Mouse (Mus musculus): ENCODE measurements around the gene Acer3. TPM values are rescaled to one million over a fixed set of nuclear protein-coding genes. Genes with fewer than 3 reads are reported as not detected.

Gene Acer3
- 1 to 10 TPM; 1.8 to 4.5 (median 2.9) TPM for total RNA-seq (2022)

GRCm38 (mm10) chr7:98321083-98321482 is at the start of gene Acer3:
Acer3 (minus strand) TSS chr7:98321208.
- no peak for DNase-seq (ENCODE audit: low spot score in 2 of 2)

GRCm38 (mm10) chr7:98369762-98370369 is 48.9 kb upstream of the Acer3 start:
- no peak for DNase-seq (ENCODE audit: low spot score in 2 of 2)

DNA sequence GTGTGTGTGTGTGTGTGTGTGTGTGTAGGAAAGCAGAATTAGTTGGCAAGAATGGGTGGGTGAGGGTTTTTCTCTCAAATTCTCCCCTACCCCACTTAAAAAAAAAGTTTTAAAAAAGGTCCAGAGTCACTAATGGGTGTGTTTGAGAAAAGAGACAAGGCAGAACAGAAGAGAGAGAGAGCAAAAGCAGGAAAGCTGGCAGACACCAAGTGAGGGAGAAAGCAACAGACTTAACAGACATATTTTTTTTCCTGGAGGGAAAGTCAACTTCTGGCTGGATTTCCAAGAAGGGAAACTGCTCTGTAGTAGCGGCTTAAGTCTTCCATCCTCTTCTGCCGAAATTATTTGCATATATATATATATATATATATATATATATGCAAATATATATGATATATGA is 40.7 kb upstream of the Acer3 start:
- DNase-seq (ENCODE audit: low spot score in 2 of 2) = no peak

GRCm38 (mm10) chr7:98361063-98361652 is 40.1 kb upstream of the Acer3 start, which contains the start of gene Tsku:
Tsku (minus strand) TSS chr7:98361328.
- DNase-seq (ENCODE audit: low spot score in 2 of 2) = peak; percentile 73 to 83

GRCm38 (mm10) chr7:98360621-98360990 is 39.6 kb upstream of the Acer3 start:
- DNase-seq (ENCODE audit: low spot score in 2 of 2) = no peak

DNA sequence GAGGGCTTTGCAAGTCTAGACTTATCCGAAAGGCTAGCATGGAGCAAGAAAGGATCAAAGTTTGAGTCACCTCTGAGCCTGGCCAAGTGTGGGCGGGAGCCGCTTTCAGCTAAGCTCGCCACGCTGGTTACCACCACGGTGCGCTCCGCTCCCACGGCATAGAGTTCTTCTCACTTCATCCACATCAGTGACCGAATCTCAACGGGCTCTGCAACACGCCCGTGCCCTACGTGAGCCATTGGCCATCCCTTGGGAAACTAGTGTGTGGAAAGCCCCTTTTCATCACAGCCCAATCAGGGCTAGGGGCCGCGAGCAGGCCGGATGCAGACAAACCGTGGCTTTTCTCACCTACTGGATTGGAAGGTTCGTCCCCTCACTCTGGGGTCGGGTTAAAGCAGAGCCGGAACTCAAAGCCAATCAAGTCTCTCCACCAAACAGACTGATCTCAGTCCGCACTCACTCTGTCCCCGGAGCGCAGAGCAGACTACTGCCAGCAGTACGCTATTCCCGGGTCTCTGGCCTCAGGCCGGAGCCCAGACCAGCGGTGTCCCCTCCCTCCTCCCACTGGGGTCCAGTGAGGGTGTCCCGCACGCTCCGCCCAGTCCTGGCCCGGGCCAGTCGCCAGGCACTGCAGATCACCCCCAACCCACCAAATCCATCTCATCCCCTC is 39.1 kb upstream of the Acer3 start:
- peak in 1 of 2 experiments; percentile 27 for DNase-seq (ENCODE audit: low spot score in 2 of 2)

- DNase-seq (ENCODE audit: low spot score in 2 of 2) = no peak
These were observed 37.0 kb upstream of the Acer3 start for GRCm38 (mm10) chr7:98358016-98358415.

- DNase-seq (ENCODE audit: low spot score in 2 of 2) = no peak
These were observed 36.3 kb upstream of the Acer3 start for GRCm38 (mm10) chr7:98357324-98357723.

DNA sequence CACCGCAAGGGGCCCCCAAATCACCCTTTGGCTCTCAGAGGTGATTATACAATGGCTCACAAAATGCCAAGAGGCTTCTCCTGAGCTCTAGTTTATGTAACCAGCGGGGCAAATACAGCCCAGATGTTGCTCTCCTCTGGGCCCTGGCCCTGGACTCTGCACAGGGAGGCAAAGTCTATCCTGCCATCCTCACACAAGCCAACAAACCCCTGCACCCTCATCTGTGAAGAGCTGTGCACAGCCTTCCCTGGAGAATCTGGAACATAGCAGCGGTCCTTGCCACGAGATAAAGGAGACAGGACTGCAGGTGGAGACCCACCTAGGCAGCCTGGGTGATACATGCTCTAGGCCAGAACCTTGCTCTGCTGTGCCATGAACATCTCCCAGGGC is 33.9 kb upstream of the Acer3 start:
- DNase-seq (ENCODE audit: low spot score in 2 of 2) = no peak

- DNase-seq (ENCODE audit: low spot score in 2 of 2) = no peak
These were observed 33.3 kb upstream of the Acer3 start for GRCm38 (mm10) chr7:98354160-98354920.

DNA sequence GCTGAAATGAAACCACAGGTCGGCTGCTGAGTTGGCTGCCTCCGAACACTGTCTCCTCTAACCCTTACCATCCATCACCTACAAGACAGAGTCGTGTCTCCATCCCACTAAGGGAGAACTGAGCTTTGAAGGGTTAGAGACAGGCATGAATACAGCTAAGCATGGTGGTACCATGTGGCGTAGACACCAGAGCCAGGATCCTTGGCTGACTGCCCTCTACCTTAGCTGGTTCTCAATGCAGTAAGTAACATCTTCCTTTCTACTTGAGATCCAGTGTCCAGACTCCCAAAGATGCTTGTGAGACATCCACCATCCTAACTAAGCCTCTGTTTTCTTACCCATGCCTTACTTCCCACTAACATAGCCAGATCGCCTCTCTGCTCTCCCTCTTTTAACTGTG is 32.6 kb upstream of the Acer3 start:
- DNase-seq (ENCODE audit: low spot score in 2 of 2) = no peak

GRCm38 (mm10) chr7:98351523-98351922 is 30.5 kb upstream of the Acer3 start:
- DNase-seq (ENCODE audit: low spot score in 2 of 2) = no peak

GRCm38 (mm10) chr7:98349821-98350220 is 28.8 kb upstream of the Acer3 start:
- no peak for DNase-seq (ENCODE audit: low spot score in 2 of 2)

DNA sequence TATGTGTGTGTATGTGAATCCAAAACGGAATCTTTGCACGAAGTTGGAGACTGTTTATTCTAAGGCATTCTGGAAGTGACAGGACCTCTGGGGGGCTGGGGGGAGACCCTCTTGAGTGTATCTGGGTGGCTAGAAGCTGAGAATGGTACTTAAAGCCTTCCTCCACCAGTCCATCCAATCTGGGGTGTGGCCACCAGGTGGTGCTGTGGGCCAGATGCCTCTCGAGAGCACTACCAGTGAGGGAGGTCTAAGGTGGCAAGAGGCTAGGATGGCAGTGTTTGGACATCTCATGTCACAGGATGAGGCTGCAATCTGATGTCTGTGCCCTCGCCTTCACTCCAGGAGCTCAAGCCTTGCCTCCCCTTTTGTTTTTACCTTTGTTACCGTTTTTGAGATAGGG is 28.1 kb upstream of the Acer3 start:
- peak; percentile 68 to 76 for DNase-seq (ENCODE audit: low spot score in 2 of 2)

DNA sequence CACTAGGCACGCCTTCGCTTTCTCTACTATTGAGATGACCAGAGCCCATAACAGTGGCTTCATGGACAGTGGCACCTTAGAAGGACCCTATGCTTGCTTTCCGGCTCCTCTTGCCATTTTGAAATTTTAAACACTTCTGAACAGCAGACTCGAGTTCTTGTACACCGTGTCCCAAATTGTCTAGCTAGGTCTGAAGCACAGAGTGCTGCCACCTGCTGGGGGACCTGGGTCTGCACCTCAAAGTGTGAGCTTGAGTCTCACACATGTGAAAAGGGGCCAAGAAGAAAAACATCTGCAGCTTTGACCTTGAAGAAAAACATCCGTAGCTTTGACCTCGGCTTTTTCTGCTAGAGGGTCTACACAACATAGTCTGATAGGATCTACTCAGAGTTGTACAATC is 27.0 kb upstream of the Acer3 start:
- DNase-seq (ENCODE audit: low spot score in 2 of 2) = peak in 1 of 2 experiments; percentile 22

GRCm38 (mm10) chr7:98347471-98347870 is 26.5 kb upstream of the Acer3 start:
- no peak for DNase-seq (ENCODE audit: low spot score in 2 of 2)

DNA sequence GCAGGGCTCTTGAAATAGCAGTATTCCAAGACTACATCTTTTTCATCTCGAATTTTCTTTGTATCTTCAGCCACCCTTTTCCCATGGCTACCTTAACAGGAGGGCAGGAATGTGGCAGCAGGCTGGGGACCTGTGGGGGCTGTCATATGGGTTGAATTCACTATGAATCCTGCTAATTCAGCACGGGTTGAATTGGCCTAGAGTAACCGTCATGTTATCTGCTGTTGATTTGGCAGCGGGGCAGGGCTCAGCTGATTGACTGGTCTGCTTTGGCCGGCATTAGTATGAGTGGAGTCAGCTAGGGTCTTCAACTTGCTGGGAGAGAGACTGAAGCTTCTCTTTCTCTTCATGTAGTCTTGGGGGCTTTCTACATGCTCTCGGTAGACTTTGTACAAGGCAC is 24.0 kb upstream of the Acer3 start:
- DNase-seq (ENCODE audit: low spot score in 2 of 2) = no peak

GRCm38 (mm10) chr7:98344361-98344760 is 23.4 kb upstream of the Acer3 start:
- no peak for DNase-seq (ENCODE audit: low spot score in 2 of 2)

DNA sequence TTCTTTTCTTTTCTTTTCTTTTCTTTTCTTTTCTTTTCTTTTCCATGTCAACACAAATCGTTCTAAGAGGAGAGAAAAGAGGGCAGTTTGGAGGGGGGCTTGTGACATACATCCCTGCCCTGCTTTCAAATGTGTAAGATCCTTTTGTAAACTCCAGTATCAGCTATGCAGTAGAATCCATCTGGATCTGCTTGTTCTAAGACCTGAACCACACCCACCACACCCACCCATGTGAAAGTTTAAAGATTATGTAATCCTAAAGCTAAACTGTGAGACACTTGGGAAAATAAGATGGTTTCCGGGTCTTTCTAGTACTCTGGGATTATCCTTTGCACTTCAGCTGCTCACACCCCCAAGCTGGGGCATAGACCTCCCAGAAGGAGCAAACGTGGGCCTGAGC is 21.2 kb upstream of the Acer3 start:
- no peak for DNase-seq (ENCODE audit: low spot score in 2 of 2)

DNA sequence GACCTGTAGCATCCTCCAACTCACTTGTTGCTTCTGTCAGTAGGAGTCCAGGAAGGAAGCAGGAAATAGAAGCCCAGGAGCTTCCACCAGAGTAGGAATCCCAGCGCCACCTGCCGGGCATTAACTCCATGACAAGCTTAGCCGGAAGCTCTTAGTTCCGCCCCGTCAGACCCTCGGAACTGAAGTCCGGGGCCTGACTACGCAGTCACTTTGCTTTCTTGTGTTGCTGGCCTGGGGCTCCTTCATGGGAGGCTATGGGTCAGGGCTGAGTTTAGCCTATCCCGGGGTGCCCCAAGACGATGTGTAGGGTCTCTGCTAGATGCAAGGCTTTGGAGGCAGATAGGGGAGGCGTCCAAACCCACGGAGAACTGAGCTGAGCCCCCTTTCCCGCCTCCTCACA is 20.5 kb upstream of the Acer3 start:
- DNase-seq (ENCODE audit: low spot score in 2 of 2) = peak; percentile 71 to 77

DNA sequence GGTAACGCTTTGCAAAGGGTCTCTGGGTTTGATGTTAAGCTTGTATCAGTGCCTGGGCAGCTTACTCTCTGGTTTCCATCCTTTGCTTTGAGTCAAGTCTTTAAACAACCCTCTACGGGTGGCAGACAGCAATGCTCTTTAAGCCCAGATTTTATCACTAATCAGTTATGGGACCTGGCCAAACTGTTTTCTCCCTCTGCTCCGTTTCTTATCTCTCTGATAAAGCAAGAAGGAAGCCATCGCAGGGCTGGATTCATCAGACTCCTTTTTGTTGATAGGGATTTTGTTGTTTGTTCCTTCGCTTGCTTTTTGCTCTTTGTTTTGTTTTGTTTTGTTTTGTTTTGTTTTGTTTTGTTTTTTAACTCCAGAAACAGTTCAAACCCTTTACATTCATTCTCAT is 19.3 kb upstream of the Acer3 start:
- DNase-seq (ENCODE audit: low spot score in 2 of 2) = no peak

DNA sequence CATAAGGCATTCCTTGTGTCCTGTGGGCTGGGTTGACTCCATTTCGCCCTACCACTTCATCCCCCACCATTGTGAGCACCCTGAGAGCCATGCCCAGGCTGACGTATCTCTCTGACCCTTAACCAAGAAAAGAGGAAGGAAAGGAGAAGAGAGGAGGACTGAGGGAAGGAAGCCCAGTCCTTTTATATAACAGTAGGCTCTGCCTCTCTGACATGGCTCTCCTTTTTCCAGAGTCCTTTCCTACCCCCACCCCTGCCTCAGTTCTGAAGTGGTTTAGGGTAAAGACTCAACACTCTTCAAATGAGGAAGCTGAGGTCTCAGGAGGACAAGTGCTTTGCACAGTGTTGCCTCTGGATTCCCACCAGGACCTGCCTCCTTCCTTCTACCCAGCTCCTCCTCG is 13.0 kb upstream of the Acer3 start:
- no peak for DNase-seq (ENCODE audit: low spot score in 2 of 2)

Measured in gastrocnemius, adult 8-10 months (tissue).